Mouse (Mus musculus): ENCODE measurements around the gene Scaper. TPM values are rescaled to one million over a fixed set of nuclear protein-coding genes. Genes with fewer than 3 reads are reported as not detected.

The Scaper gene
- polyA plus RNA-seq, 1 experiment from 2014 or later, result 27.6 TPM

- 0 out of 2 replicates have a peak, but pooled peaks cover 2% of the 10 kb centered on the region for H3K4me1 ChIP-seq (ENCODE audit: control insufficient read depth, insufficient read depth, low read length)
- H3K4me3 ChIP-seq (ENCODE audit: low read depth, low read length), result no peak overlapping the region
- DNase-seq (ENCODE audit: low spot score) (no peak), ATAC-seq (no peak)
- no peaks in the 10 kb centered on the region for H3K36me3 ChIP-seq (ENCODE audit: control insufficient read depth, insufficient read depth, low read length)
- H3K9me3 ChIP-seq (replicated peaks; ENCODE audit: control insufficient read depth, low read length), result no peaks in the 10 kb centered on the region
- 86% methylated on average over 1 of the region's 1 CpGs for WGBS
- H3K27ac ChIP-seq (ENCODE audit: low read depth, low read length), result no peak overlapping the region
- H3K27me3 ChIP-seq (replicated peaks; ENCODE audit: control insufficient read depth, insufficient read depth, low read length), result 0 out of 2 replicates have a peak, but pooled peaks cover 2% of the 10 kb centered on the region
- no peak overlapping the region for H3K9ac ChIP-seq (ENCODE audit: low read length)
- no peak overlapping the region for H3K4me2 ChIP-seq (ENCODE audit: low read length)
These were observed 428.2 kb downstream of the Scaper start for GRCm38 (mm10) chr9:55509731-55510130.

GRCm38 (mm10) chr9:55508701-55509100 is 429.2 kb downstream of the Scaper start:
- no peak overlapping the region for H3K4me2 ChIP-seq (ENCODE audit: low read length)
- H3K27ac ChIP-seq (ENCODE audit: low read depth, low read length), result no peak overlapping the region
- DNase-seq (ENCODE audit: low spot score), result peak; percentile 3
- H3K36me3 ChIP-seq (ENCODE audit: control insufficient read depth, insufficient read depth, low read length), result no peaks in the 10 kb centered on the region
- no peak for ATAC-seq
- no peak overlapping the region for H3K9ac ChIP-seq (ENCODE audit: low read length)
- no peak overlapping the region for H3K4me3 ChIP-seq (ENCODE audit: low read depth, low read length)
- H3K4me1 ChIP-seq (ENCODE audit: control insufficient read depth, insufficient read depth, low read length), result 0 out of 2 replicates have a peak, but pooled peaks cover 2% of the 10 kb centered on the region
- 0 out of 2 replicates have a peak, but pooled peaks cover 2% of the 10 kb centered on the region for H3K27me3 ChIP-seq (replicated peaks; ENCODE audit: control insufficient read depth, insufficient read depth, low read length)
- H3K9me3 ChIP-seq (replicated peaks; ENCODE audit: control insufficient read depth, low read length), result no peaks in the 10 kb centered on the region
- WGBS, result 61% methylated on average over 4 of the region's 4 CpGs

DNA sequence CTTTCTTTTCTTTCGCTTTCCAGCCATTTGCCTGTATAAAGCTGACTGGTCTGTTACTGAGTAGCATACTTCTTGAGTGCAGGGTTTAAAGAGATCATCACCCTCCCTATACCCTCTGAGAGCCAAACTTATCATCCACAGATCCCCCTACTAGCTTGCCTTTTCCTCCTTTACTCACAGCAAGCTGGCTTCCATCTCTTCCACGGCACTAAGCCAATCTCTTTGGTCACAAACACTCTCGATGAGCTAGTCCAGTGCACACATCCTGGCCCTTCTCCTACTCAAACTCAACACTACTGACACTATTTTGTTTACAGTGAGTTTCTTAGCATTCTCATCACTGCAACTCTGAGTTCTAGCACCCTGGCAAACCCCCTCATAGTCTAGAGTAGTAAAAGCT is 430.0 kb downstream of the Scaper start:
- 0 out of 2 replicates have a peak, but pooled peaks cover 2% of the 10 kb centered on the region for H3K4me1 ChIP-seq (ENCODE audit: control insufficient read depth, insufficient read depth, low read length)
- no peak overlapping the region for H3K27ac ChIP-seq (ENCODE audit: low read depth, low read length)
- DNase-seq (ENCODE audit: low spot score) (no peak), ATAC-seq (no peak)
- no peak overlapping the region for H3K4me3 ChIP-seq (ENCODE audit: low read depth, low read length)
- no peak overlapping the region for H3K4me2 ChIP-seq (ENCODE audit: low read length)
- WGBS, result 84% methylated on average over 3 of the region's 3 CpGs
- H3K9me3 ChIP-seq (replicated peaks; ENCODE audit: control insufficient read depth, low read length), result no peaks in the 10 kb centered on the region
- no peak overlapping the region for H3K9ac ChIP-seq (ENCODE audit: low read length)
- H3K27me3 ChIP-seq (replicated peaks; ENCODE audit: control insufficient read depth, insufficient read depth, low read length), result no peaks in the 10 kb centered on the region
- H3K36me3 ChIP-seq (ENCODE audit: control insufficient read depth, insufficient read depth, low read length), result no peaks in the 10 kb centered on the region

Other genes with a start within 250 kb of the Scaper start
- not detected in 2 replicates for gene 4930563M21Rik, start 72.4 kb upstream of the Scaper start, polyA plus RNA-seq (2014; fragmentation: Nextera tagmentation; extraction: Ambion mirVana)
- 327 and 330 TPM in 2 replicates for gene Rcn2, start 103.7 kb upstream of the Scaper start, polyA plus RNA-seq (2014; fragmentation: Nextera tagmentation; extraction: Ambion mirVana)
- gene Pstpip1, start 151.8 kb upstream of the Scaper start, polyA plus RNA-seq (2014; fragmentation: Nextera tagmentation; extraction: Ambion mirVana), result 0.20 and 0.41 TPM in 2 replicates
- gene Tspan3, start 227.4 kb upstream of the Scaper start, polyA plus RNA-seq (2014; fragmentation: Nextera tagmentation; extraction: Ambion mirVana), result 545 and 577 TPM in 2 replicates

All from forebrain, embryonic 14.5 days (tissue).